Mouse (Mus musculus) lung, adult 2 months (tissue): ENCODE measurements around the gene Gm10300.

ENCODE experiments used
- CTCF ChIP-seq: fragments of 200-500 bp; IDR thresholded peaks from 2 replicates; pipeline ENCODE4 v1.5.1; 2011; ENCODE audit warnings: mild to moderate bottlenecking, low read length, control low read depth; ENCODE audit not compliant: insufficient read depth
- POLR2A ChIP-seq: fragments of 200-500 bp; IDR thresholded peaks from 2 replicates; pipeline ENCODE4 v1.6.1; 2011; ENCODE audit warnings: low read depth, mild to moderate bottlenecking, control low read depth, low read length, borderline replicate concordance; ENCODE audit errors: extremely low read depth

DNA sequence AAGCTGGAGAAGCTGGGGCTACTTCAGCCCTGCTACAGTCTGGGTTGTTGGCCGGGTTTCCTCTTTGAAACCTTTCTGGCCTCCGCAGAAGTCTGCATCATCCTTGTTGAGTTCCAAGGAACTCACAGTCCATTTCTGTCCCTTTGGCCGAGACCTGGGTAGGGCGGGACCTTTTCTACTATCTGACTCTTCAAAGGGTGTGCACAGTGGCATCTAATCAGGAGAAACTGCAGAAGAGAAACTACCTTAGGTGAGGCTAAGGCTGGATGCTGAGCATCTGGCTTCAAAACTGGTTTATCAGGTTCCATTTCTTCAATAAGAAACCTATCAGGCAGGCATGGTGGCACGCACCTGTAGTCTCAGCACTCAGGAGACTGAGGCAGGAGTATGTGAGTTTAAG lies 9.9 kb upstream of the Gm10300 start:
- TF ChIP-seq CTCF (no peak), POLR2A (no peak)
